Mouse (Mus musculus) liver, adult (tissue): ENCODE measurements around the gene Ankrd66.

ENCODE experiments used
- GATA4 ChIP-seq: IDR thresholded peaks from 2 replicates; pipeline ENCODE4 v1.6.1; 2014; ENCODE audit warnings: mild to moderate bottlenecking, low read length; ENCODE audit not compliant: insufficient replicate concordance

Gene Ankrd66

DNA sequence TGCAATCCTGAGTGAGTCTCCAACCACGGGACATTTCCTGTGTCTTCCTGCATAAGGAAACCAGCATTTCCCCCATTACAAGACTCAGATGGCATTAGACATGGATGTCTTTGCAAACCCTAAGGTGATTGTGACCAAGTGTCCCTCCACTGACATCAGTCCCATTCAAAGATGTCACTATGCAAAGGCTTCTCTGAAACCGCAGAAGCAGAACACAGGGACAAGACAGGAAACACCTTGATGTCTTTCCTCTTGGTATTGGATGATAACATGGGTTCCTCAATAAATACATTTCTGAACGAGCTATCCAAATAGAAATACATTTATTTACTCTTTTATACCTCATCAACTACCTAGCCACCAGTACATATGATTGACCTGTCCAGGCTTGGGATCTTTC lies 42.2 kb downstream of the Ankrd66 start:
- TF ChIP-seq GATA4, result no peak

DNA sequence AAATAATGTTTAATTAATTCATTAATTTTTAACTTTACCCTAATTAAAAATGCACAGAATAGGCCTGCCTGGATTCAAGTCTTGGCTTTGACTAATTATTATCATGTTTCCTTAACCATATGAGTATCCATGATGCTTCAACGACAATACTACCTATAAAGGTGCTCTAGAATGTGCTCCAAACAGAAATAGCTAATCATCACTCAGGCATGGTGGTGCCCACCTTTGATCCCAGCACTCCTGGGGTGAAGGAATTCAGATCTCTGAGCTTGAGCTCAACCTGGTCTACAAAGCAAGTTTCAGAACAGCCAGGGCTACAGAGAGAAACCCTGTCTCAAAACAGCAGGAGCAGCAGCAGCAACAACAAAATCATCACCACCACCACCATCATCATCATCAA lies 42.9 kb downstream of the Ankrd66 start:
- TF ChIP-seq GATA4, result no peak

DNA sequence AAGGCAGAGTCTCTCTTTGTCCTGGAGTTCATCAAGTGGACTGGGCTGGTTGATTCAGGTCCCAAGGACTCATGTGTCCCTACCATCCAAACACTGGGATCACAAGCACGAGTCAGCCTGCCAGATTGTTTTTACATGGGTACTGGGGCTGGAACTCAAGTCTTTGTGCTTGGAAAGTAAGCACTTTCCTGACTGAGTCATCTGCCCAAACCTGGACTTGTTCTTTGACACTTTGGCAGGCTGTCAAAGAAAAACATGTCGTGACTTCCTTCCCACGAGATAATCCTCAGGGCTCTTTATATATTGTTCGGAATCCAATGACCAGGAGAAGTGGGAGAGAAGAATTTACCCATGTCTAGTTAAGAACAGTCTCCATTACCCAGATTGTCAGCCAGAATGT lies 45.9 kb downstream of the Ankrd66 start:
- no peak for TF ChIP-seq GATA4

DNA sequence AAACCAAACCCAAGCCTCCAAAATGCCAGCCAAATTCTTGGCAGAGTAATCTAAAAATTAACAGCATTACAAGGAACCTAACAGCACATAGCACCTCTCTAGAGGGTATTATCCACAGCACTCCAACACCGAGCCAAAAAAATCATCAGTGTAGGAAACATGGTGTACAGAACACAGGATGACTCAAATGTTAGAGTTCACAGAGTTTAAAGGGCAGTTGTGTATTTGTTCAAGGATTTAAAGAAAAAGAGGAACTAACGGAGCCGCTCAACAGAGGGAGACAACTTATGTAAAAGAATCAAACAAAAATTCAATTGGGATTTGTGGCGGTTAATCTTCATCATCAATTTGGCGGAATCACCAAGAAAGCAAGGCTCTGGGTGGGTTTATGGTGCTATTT lies 47.9 kb downstream of the Ankrd66 start:
- TF ChIP-seq GATA4, result no peak

DNA sequence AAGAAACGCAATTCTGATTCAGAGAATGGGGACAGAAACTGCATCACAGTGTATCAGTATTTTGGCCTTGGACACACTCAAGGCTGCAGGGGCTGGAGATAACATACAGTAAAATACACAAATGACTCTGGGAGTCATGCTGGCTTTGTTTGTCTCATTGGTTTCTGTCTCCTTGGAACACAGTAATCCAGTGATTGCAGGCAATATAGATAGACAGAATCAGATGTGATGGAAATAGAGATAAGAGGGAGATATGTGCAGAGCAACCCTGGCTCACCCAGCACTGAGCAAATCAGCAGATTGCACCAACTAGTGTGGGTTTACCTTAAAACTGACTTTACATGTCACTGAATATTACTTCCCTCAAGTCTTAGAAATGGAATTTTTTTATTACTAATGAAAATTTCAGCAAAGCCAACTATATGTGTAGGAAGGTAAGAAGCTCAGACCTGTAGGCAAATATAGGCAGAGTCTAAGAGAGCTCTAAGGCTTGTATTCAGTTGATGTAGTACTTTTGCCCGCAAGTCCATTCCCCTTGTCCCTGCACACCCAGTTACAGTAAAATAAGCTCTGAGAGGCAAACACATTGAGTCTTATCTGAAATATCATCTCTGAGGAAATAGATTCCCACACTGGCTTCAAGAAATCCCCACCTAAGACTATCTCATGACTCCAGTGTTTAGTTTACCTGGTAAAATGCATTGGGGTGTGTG lies 54.8 kb downstream of the Ankrd66 start:
- TF ChIP-seq GATA4, result no peak

DNA sequence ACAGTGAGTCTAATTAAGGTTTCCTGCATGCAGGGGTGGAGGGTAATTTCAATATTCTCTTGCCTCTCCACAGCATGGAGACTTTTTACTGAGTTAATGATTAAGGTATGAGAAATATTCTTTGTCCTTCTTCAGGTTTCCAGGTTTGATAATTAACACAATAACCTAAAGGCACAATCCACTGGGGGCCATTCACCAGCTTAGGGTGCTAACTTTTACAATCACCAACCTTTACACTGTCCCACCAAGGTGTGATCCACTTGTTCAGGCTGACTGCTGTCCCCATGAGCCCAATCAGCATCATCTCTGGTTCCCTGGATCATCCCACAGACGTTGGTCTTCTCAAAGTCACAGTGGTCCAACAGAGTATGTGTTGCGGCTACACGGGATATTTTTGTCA lies 57.5 kb downstream of the Ankrd66 start:
- TF ChIP-seq GATA4, result no peak
